Mouse (Mus musculus) liver (tissue): ENCODE data around the gene Zmym3.

Experiments
- DNase-seq: peaks from one replicate; pipeline ENCODE4 v3.0.0-alpha.2; 2020; ENCODE audit warnings: mixed read lengths

Gene Zmym3

GRCm38 (mm10) chrX:101420700-101421095 is at the start of gene Zmym3:
Gene Zmym3 (minus strand): TSS chrX:101420849.
- no peak for DNase-seq

- no peak for DNase-seq
Observed at GRCm38 (mm10) chrX:101451591-101451990, 30.9 kb upstream of the Zmym3 start.

GRCm38 (mm10) chrX:101451147-101451546 is 30.5 kb upstream of the Zmym3 start:
- no peak for DNase-seq

- DNase-seq = no peak
Observed at GRCm38 (mm10) chrX:101448886-101449475, 28.3 kb upstream of the Zmym3 start, which contains the start of gene Itgb1bp2. Gene Itgb1bp2 (plus strand): TSS chrX:101449088.

- DNase-seq = peak; percentile 49
Observed at GRCm38 (mm10) chrX:101429976-101430375, 9.3 kb upstream of the Zmym3 start.

GRCm38 (mm10) chrX:101429142-101429949 is 8.7 kb upstream of the Zmym3 start, which contains the start of gene Nono:
Gene Nono (plus strand): TSS chrX:101429318.
- peak; percentile 90 for DNase-seq

- DNase-seq = no peak
Observed at GRCm38 (mm10) chrX:101428785-101429141, 8.1 kb upstream of the Zmym3 start.

GRCm38 (mm10) chrX:101427774-101428173 is 7.1 kb upstream of the Zmym3 start:
- peak; percentile 33 for DNase-seq

GRCm38 (mm10) chrX:101423462-101423861 is 2.8 kb upstream of the Zmym3 start:
- no peak for DNase-seq

- peak; percentile 88 for DNase-seq
Observed at GRCm38 (mm10) chrX:101419725-101420699, 637 bp downstream of the Zmym3 start.

GRCm38 (mm10) chrX:101418946-101419724 is 1.5 kb downstream of the Zmym3 start:
- peak; percentile 51 for DNase-seq

- DNase-seq = no peak
Observed at GRCm38 (mm10) chrX:101396459-101396858, 24.2 kb downstream of the Zmym3 start.

- no peak for DNase-seq
Observed at GRCm38 (mm10) chrX:101394341-101394740, 26.3 kb downstream of the Zmym3 start.

- no peak for DNase-seq
Observed at GRCm38 (mm10) chrX:101388866-101389537, 31.6 kb downstream of the Zmym3 start.

- DNase-seq = peak; percentile 9
Observed at GRCm38 (mm10) chrX:101386222-101386621, 34.4 kb downstream of the Zmym3 start.

- DNase-seq = no peak
Observed at GRCm38 (mm10) chrX:101384439-101385137, 36.1 kb downstream of the Zmym3 start.

GRCm38 (mm10) chrX:101383455-101383854 is 37.2 kb downstream of the Zmym3 start:
- no peak for DNase-seq

GRCm38 (mm10) chrX:101379744-101380143 is 40.9 kb downstream of the Zmym3 start:
- no peak for DNase-seq

- peak; percentile 39 for DNase-seq
Observed at GRCm38 (mm10) chrX:101377076-101377475, 43.6 kb downstream of the Zmym3 start.

- no peak for DNase-seq
Observed at GRCm38 (mm10) chrX:101376190-101376968, 44.3 kb downstream of the Zmym3 start, which contains the start of gene Gjb1. Gene Gjb1 (plus strand): TSS chrX:101376378.
